Mouse (Mus musculus) forebrain, embryonic 14.5 days (tissue): ENCODE results near the gene Clec12b. TPM values are rescaled to one million over a fixed set of nuclear protein-coding genes. Genes with fewer than 3 reads are reported as not detected.

Source experiments
- ATAC-seq: fragments of 200-750 bp; cut with Nextera tagmentation; 2 replicates; pipeline ENCODE4 v1.8.0; 2017; ENCODE audit warnings: mild to moderate bottlenecking, moderate library complexity
- DNase-seq: peaks from one replicate; pipeline ENCODE4 v3.0.0-alpha.2; 2015; ENCODE audit warnings: low spot score
- H3K27ac ChIP-seq: fragments of 300-500 bp; sonication (generic); 2 replicates; pipeline ENCODE4 v1.5.1; 2014; ENCODE audit warnings: low read depth, mild to moderate bottlenecking, control low read depth, low read length, moderate library complexity
- H3K27me3 ChIP-seq: fragments of 300-500 bp; sonication (generic); replicated peaks from 2 replicates; pipeline ENCODE4 v1.6.1; 2014; ENCODE audit warnings: low read length, control low read depth, mixed read lengths; ENCODE audit not compliant: control insufficient read depth, insufficient read depth
- H3K36me3 ChIP-seq: fragments of 300-500 bp; sonication (generic); 2 replicates; pipeline ENCODE4 v1.6.1; 2014; ENCODE audit warnings: low read length, control low read depth; ENCODE audit not compliant: control insufficient read depth, insufficient read depth
- H3K4me1 ChIP-seq: fragments of 300-500 bp; sonication (generic); 2 replicates; pipeline ENCODE4 v1.6.1; 2014; ENCODE audit warnings: antibody characterized with exemption, low read length, control low read depth; ENCODE audit not compliant: control insufficient read depth, insufficient read depth
- H3K4me2 ChIP-seq: fragments of 300-500 bp; sonication (generic); 2 replicates; pipeline ENCODE4 v1.6.1; 2014; ENCODE audit warnings: mild to moderate bottlenecking, control low read depth, low read length
- H3K4me3 ChIP-seq: fragments of 300-500 bp; sonication (generic); 2 replicates; pipeline ENCODE4 v1.5.1; 2014; ENCODE audit warnings: low read depth, low read length, control low read depth
- H3K9ac ChIP-seq: fragments of 300-500 bp; sonication (generic); 2 replicates; pipeline ENCODE4 v1.6.1; 2014; ENCODE audit warnings: mild to moderate bottlenecking, low read length, control low read depth, moderate library complexity
- H3K9me3 ChIP-seq: fragments of 300-500 bp; sonication (generic); replicated peaks from 2 replicates; pipeline ENCODE4 v1.6.1; 2016; ENCODE audit warnings: low read length, control low read depth, mixed read lengths; ENCODE audit not compliant: control insufficient read depth
- WGBS: fragments of 180-500 bp; shearing (Covaris S2); extraction: QIAGEN DNeasy Blood & Tissue Kit; methylation state at CpG from one replicate; pipeline ENCODE4 v1.1.7; 2014; 5-methylcytosine and 5-hydroxymethylcytosine counted together
- polyA plus RNA-seq: library from polyadenylated mRNA; unstranded; fragments of >200 nt; fragmentation: Nextera tagmentation; extraction: Ambion mirVana; gene quantifications from 2 replicates; pipeline ENCODE4 v1.2.1, GENCODE M21; 2014

Gene Clec12b
- polyA plus RNA-seq, 1 experiment from 2014 or later, result not detected

DNA sequence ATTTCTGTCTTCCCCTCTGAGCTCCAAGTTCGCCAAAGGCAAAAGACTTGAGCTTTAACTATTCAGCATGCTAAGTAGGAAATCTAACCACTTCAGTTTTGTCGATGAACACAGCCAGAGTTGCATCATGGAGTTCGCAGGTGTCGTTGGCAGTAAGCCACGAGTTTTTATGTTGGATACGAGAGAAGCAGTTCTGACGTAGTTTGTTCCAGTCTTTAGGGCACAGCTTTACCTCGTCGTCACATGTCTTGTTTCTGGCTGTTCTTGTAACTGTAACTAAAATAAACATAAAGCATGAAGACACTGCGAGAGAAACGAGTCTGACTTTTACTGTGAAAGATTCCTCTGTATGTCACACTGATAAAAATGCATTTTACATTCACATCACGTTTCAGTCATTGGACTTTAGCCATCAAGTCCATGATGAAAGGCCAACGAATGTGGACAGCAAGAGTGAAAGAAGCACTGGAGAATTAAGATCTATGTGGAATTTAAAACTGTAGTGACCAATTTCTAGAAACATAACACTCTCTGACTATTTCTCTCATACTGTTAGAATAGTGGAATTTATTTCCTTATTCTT is 59.0 kb downstream of the Clec12b start:
- Histone ChIP-seq H3K27me3 (no peaks in the 10 kb centered on the region), H3K36me3 (no peaks in the 10 kb centered on the region), H3K27ac (no peak overlapping the region), H3K9me3 (no peaks in the 10 kb centered on the region), H3K4me1 (no peaks in the 10 kb centered on the region), H3K9ac (no peak overlapping the region), H3K4me2 (no peak overlapping the region), H3K4me3 (no peak overlapping the region)
- 71% methylated on average over 13 of the region's 13 CpGs for WGBS
- DNase-seq (peak; percentile 28), ATAC-seq (no peak)

- no peak for DNase-seq
- Histone ChIP-seq H3K9me3 (no peaks in the 10 kb centered on the region), H3K4me3 (no peak overlapping the region), H3K4me2 (no peak overlapping the region), H3K27me3 (no peaks in the 10 kb centered on the region), H3K36me3 (no peaks in the 10 kb centered on the region), H3K9ac (no peak overlapping the region), H3K27ac (no peak overlapping the region), H3K4me1 (no peaks in the 10 kb centered on the region)
- no peak for ATAC-seq
- WGBS, result 75% methylated on average over 1 of the region's 1 CpGs
These were observed 59.7 kb downstream of the Clec12b start for GRCm38 (mm10) chr6:129326016-129326415.

Other genes with a start within 250 kb of the Clec12b start
- gene Clec2d, start 205.3 kb downstream of the Clec12b start, polyA plus RNA-seq, result not detected in 2 replicates
- not detected in 2 replicates for gene Cd69, start 110.4 kb downstream of the Clec12b start, polyA plus RNA-seq
- not detected in 2 replicates for gene 4922502D21Rik, start 54.1 kb downstream of the Clec12b start, polyA plus RNA-seq
- 0.18 and 0.27 TPM in 2 replicates for gene Clec12a, start 43.2 kb downstream of the Clec12b start, polyA plus RNA-seq
- 1.6 and 2.0 TPM in 2 replicates for gene Clec1b, start 11.4 kb upstream of the Clec12b start, polyA plus RNA-seq
- gene Clec9a, start 23.0 kb upstream of the Clec12b start, polyA plus RNA-seq, result 0.10 and 0.19 TPM in 2 replicates
- gene Clec1a, start 66.1 kb upstream of the Clec12b start, polyA plus RNA-seq, result 1.3 and 1.5 TPM in 2 replicates
- not detected in 2 replicates for gene Olr1, start 121.3 kb upstream of the Clec12b start, polyA plus RNA-seq
- not detected in 2 replicates for gene Tmem52b, start 126.7 kb upstream of the Clec12b start, polyA plus RNA-seq
- gene Gabarapl1, start 147.3 kb upstream of the Clec12b start, polyA plus RNA-seq, result 66.3 and 87.9 TPM in 2 replicates
- not detected in 2 replicates for gene Klre1, start 192.0 kb upstream of the Clec12b start, polyA plus RNA-seq
- gene Klrd1, start 205.9 kb upstream of the Clec12b start, polyA plus RNA-seq, result not detected in 2 replicates
- gene Klrk1, start 238.0 kb upstream of the Clec12b start, polyA plus RNA-seq, result 0.06 TPM in 1 of 2 replicates, not detected in the other